Mouse (Mus musculus) T-helper 17 cell (primary cell): ENCODE data around the gene Rnf212.

ENCODE experiments used
- in situ Hi-C, 2 experiments: fragments of 300-600 bp; cut with MboI, MseI; formaldehyde crosslinking; loops; 1 replicate in 1 of 2; 2 replicates in 1 of 2; pipeline ENCODE4 v1.15.1; 2025; ENCODE audit warnings: high pct_unique_total_duplicates in 2 of 2

Gene Rnf212

GRCm38 (mm10) chr5:108713096-108713495 is 61.7 kb downstream of the Rnf212 start:
- in situ Hi-C loops, result no loop called here

- in situ Hi-C loops, result no loop called here
These were observed 62.8 kb downstream of the Rnf212 start for GRCm38 (mm10) chr5:108711968-108712367.

- in situ Hi-C loops, result no loop called here
These were observed 65.6 kb downstream of the Rnf212 start for GRCm38 (mm10) chr5:108708981-108709731.

GRCm38 (mm10) chr5:108708419-108708818 is 66.4 kb downstream of the Rnf212 start:
- in situ Hi-C loops, result no loop called here

- in situ Hi-C loops, result no loop called here
These were observed 67.0 kb downstream of the Rnf212 start for GRCm38 (mm10) chr5:108707758-108708157.

GRCm38 (mm10) chr5:108703754-108704626 is 70.8 kb downstream of the Rnf212 start:
- in situ Hi-C loops, result no loop called here

GRCm38 (mm10) chr5:108701341-108702021 is 73.3 kb downstream of the Rnf212 start:
- in situ Hi-C loops, result no loop called here

- in situ Hi-C loops, result no loop called here
These were observed 74.4 kb downstream of the Rnf212 start for GRCm38 (mm10) chr5:108700346-108700745.

GRCm38 (mm10) chr5:108697341-108697753 is 77.4 kb downstream of the Rnf212 start:
- in situ Hi-C loops, result loop anchor here in 1 of 2 experiments (5.0 kb wide), 1 partner anchor 1405 kb away; no protein-coding TSS in a partner anchor

GRCm38 (mm10) chr5:108696542-108696941 is 78.2 kb downstream of the Rnf212 start:
- in situ Hi-C loops, result loop anchor here in 1 of 2 experiments (5.0 kb wide), 1 partner anchor 1406 kb away; no protein-coding TSS in a partner anchor

- in situ Hi-C loops, result loop anchor here in 1 of 2 experiments (5.0 kb wide), 1 partner anchor 1406 kb away; no protein-coding TSS in a partner anchor
These were observed 78.9 kb downstream of the Rnf212 start for GRCm38 (mm10) chr5:108695861-108696260.

- in situ Hi-C loops, result loop anchor here in 1 of 2 experiments (5.0 kb wide), 1 partner anchor 1408 kb away; no protein-coding TSS in a partner anchor
These were observed 80.2 kb downstream of the Rnf212 start for GRCm38 (mm10) chr5:108694352-108695261.

- in situ Hi-C loops, result no loop called here
These were observed 80.9 kb downstream of the Rnf212 start for GRCm38 (mm10) chr5:108693872-108694288.

GRCm38 (mm10) chr5:108692271-108692670 is 82.5 kb downstream of the Rnf212 start, which contains the start of gene Fgfrl1:
TSS of gene Fgfrl1 (plus strand) at chr5:108692382.
- in situ Hi-C loops, result no loop called here

- in situ Hi-C loops, result no loop called here
These were observed 83.6 kb downstream of the Rnf212 start for GRCm38 (mm10) chr5:108691152-108691551.

- in situ Hi-C loops, result no loop called here
These were observed 85.7 kb downstream of the Rnf212 start for GRCm38 (mm10) chr5:108689091-108689490.

GRCm38 (mm10) chr5:108680871-108681270 is 93.9 kb downstream of the Rnf212 start:
- in situ Hi-C loops, result no loop called here

GRCm38 (mm10) chr5:108679909-108680308 is 94.9 kb downstream of the Rnf212 start:
- in situ Hi-C loops, result no loop called here
